Mouse (Mus musculus) left cerebral cortex, adult 8-10 months (tissue): ENCODE data around the gene Hba-a2. TPM values are rescaled to one million over a fixed set of nuclear protein-coding genes. Genes with fewer than 3 reads are reported as not detected.

Experiments
- DNase-seq, 2 experiments: peaks; one replicate each; pipeline ENCODE4 v3.0.0; 2022; ENCODE audit warnings: low spot score in 2 of 2
- total RNA-seq, 4 experiments: library from RNA; stranded (reverse); gene quantifications; 2 replicates each; pipeline ENCODE4 v1.2.4; 2022

Hba-a2 gene
- total RNA-seq, 4 experiments from 2014 or later = 161 to 321 (median 230) TPM

- DNase-seq = no peak
Measured at GRCm38 (mm10) chr11:32316009-32316408, 19.7 kb downstream of the Hba-a2 start.

- DNase-seq = no peak
Measured at GRCm38 (mm10) chr11:32320507-32321195, 24.4 kb downstream of the Hba-a2 start.

- DNase-seq = peak in 1 of 2 experiments; percentile 53
Measured at GRCm38 (mm10) chr11:32321196-32321565, 24.9 kb downstream of the Hba-a2 start.

GRCm38 (mm10) chr11:32324609-32325008 is 28.3 kb downstream of the Hba-a2 start:
- DNase-seq = peak; percentile 64 to 90

- DNase-seq = no peak
Measured at GRCm38 (mm10) chr11:32331075-32331474, 34.8 kb downstream of the Hba-a2 start.

- no peak for DNase-seq
Measured at GRCm38 (mm10) chr11:32331861-32332260, 35.6 kb downstream of the Hba-a2 start.

- no peak for DNase-seq
Measured at GRCm38 (mm10) chr11:32333235-32333634, 36.9 kb downstream of the Hba-a2 start.

- DNase-seq = no peak
Measured at GRCm38 (mm10) chr11:32336435-32336907, 40.2 kb downstream of the Hba-a2 start.

GRCm38 (mm10) chr11:32339131-32339531 is 42.8 kb downstream of the Hba-a2 start:
- no peak for DNase-seq

GRCm38 (mm10) chr11:32340476-32341473 is 44.5 kb downstream of the Hba-a2 start:
- DNase-seq = peak in 1 of 2 experiments; percentile 67

GRCm38 (mm10) chr11:32342770-32343191 is 46.5 kb downstream of the Hba-a2 start:
- DNase-seq = no peak

GRCm38 (mm10) chr11:32343350-32343749 is 47.1 kb downstream of the Hba-a2 start:
- DNase-seq = no peak

GRCm38 (mm10) chr11:32345504-32346297 is 49.4 kb downstream of the Hba-a2 start:
- DNase-seq = no peak

Other genes starting within 250 kb of the Hba-a2 start
- gene Il9r, start 96.2 kb upstream of the Hba-a2 start, total RNA-seq = not detected
- gene Snrnp25, start 91.1 kb upstream of the Hba-a2 start, total RNA-seq = 10 to 100 TPM; 20.8 to 22.5 (median 22.0) TPM
- gene Rhbdf1, start 74.2 kb upstream of the Hba-a2 start, total RNA-seq = 10 to 100 TPM in 2 of 4 experiments, 1 to 10 TPM in 2; 8.4 to 14.2 (median 10.1) TPM
- gene Mpg, start 70.0 kb upstream of the Hba-a2 start, total RNA-seq = 10 to 100 TPM; 19.3 to 22.4 (median 20.9) TPM
- 10 to 100 TPM; 55.3 to 63.7 (median 60.5) TPM for gene Nprl3, start 28.8 kb upstream of the Hba-a2 start, total RNA-seq
- gene Hba-x, start 20.1 kb upstream of the Hba-a2 start, total RNA-seq = not detected
- 100 to 1,000 TPM; 209 to 396 (median 272) TPM for gene Hba-a1, start 13.0 kb upstream of the Hba-a2 start, total RNA-seq
- gene Hbq1b, start 9.5 kb upstream of the Hba-a2 start, total RNA-seq = under 1 TPM in 2 of 4 experiments, not detected in 2; 0.72 to 0.78 TPM
- gene Hbq1a, start 3.6 kb downstream of the Hba-a2 start, total RNA-seq = 1 to 10 TPM in 1 of 4 experiments, under 1 TPM in 2, not detected in 1; 0.67 to 1.9 (median 0.71) TPM
- 10 to 100 TPM in 3 of 4 experiments, 1 to 10 TPM in 1; 9.1 to 12.6 (median 11.9) TPM for gene Sh3pxd2b, start 51.3 kb downstream of the Hba-a2 start, total RNA-seq
- gene Ubtd2, start 158.9 kb downstream of the Hba-a2 start, total RNA-seq = 10 to 100 TPM; 34.5 to 39.8 (median 38.7) TPM
- 1 to 10 TPM; 1.2 to 1.8 (median 1.4) TPM for gene Efcab9, start 235.6 kb downstream of the Hba-a2 start, total RNA-seq
- 1 to 10 TPM; 7.4 to 9.9 (median 9.3) TPM for gene Stk10, start 236.8 kb downstream of the Hba-a2 start, total RNA-seq